Mouse (Mus musculus) liver, embryonic 14.5 days (tissue): ENCODE measurements at regions not wholly inside any gene's neighbourhood (a gene's known extent, or its start where the extent isn't known, plus 50 kb on each side); places are given as distances from the start of the nearest gene placed in this dataset.

Source experiments
- ATAC-seq: fragments of 200-750 bp; cut with Nextera tagmentation; 2 replicates; pipeline ENCODE4 v1.8.0; 2017; ENCODE audit warnings: moderate number of reproducible peaks, mild to moderate bottlenecking, moderate library complexity; ENCODE audit not compliant: insufficient read depth
- DNase-seq, 3 experiments: peaks; one replicate each; pipeline ENCODE4 v3.0.0-alpha.2; 2012 to 2013; ENCODE audit warnings: low read depth in 3 of 3, low spot score in 3 of 3
- H3K27ac ChIP-seq: fragments of 300-500 bp; sonication (generic); 2 replicates; pipeline ENCODE4 v1.5.1; 2014; ENCODE audit warnings: moderate library complexity, mild to moderate bottlenecking, control low read depth, inconsistent platforms
- H3K27me3 ChIP-seq: fragments of 300-500 bp; sonication (generic); 2 replicates; pipeline ENCODE4 v1.6.1; 2014; ENCODE audit warnings: mild to moderate bottlenecking, low read length, moderate library complexity; ENCODE audit not compliant: control insufficient read depth, insufficient read depth
- H3K36me3 ChIP-seq: fragments of 300-500 bp; sonication (generic); replicated peaks from 2 replicates; pipeline ENCODE4 v1.6.1; 2014; ENCODE audit warnings: low read depth; ENCODE audit not compliant: control insufficient read depth, insufficient read depth
- H3K4me1 ChIP-seq, 2 experiments: fragments of 200-500 bp in 1 of 2; fragments of 300-500 bp in 1 of 2; sonication (generic) in 1 of 2; replicated peaks; 2 replicates each; pipeline ENCODE4 v1.6.1; 2012 to 2014; ENCODE audit warnings: antibody characterized with exemption in 1 of 2, inconsistent platforms in 1 of 2, low read length in 1 of 2; ENCODE audit not compliant: control insufficient read depth in 2 of 2, insufficient read depth in 2 of 2
- H3K4me2 ChIP-seq: fragments of 300-500 bp; sonication (generic); 2 replicates; pipeline ENCODE4 v1.6.1; 2014; ENCODE audit warnings: low read depth, mild to moderate bottlenecking, control low read depth, moderate library complexity
- H3K4me3 ChIP-seq, 2 experiments: fragments of 200-500 bp in 1 of 2; fragments of 300-500 bp in 1 of 2; sonication (generic) in 1 of 2; 2 replicates each; pipeline ENCODE4 v1.5.1; 2012 to 2014; ENCODE audit warnings: low read depth in 2 of 2, low read length in 2 of 2, mild to moderate bottlenecking in 2 of 2, control low read depth in 1 of 2, inconsistent platforms in 1 of 2, moderate library complexity in 1 of 2; ENCODE audit not compliant: insufficient read depth in 1 of 2
- H3K9ac ChIP-seq: fragments of 300-500 bp; sonication (generic); replicated peaks from 2 replicates; pipeline ENCODE4 v1.6.1; 2014; ENCODE audit warnings: mild to moderate bottlenecking, control low read depth, moderate library complexity
- H3K9me3 ChIP-seq: fragments of 300-500 bp; sonication (generic); 2 replicates; pipeline ENCODE4 v1.6.1; 2016; ENCODE audit warnings: low read length, mixed read lengths; ENCODE audit not compliant: control insufficient read depth
- CTCF ChIP-seq: IDR thresholded peaks from 2 replicates; pipeline ENCODE4 v1.5.1; 2016; ENCODE audit warnings: antibody characterized with exemption, low read depth, control low read depth
- EP300 ChIP-seq: IDR thresholded peaks from 2 replicates; pipeline ENCODE4 v1.6.1; 2016; ENCODE audit warnings: antibody characterized with exemption, low read depth
- WGBS: fragments of 180-500 bp; shearing (Covaris S2); extraction: QIAGEN DNeasy Blood & Tissue Kit; methylation state at CpG from one replicate; pipeline ENCODE4 v1.1.7; 2014; ENCODE audit not compliant: insufficient replicate concordance; 5-methylcytosine and 5-hydroxymethylcytosine counted together

DNA sequence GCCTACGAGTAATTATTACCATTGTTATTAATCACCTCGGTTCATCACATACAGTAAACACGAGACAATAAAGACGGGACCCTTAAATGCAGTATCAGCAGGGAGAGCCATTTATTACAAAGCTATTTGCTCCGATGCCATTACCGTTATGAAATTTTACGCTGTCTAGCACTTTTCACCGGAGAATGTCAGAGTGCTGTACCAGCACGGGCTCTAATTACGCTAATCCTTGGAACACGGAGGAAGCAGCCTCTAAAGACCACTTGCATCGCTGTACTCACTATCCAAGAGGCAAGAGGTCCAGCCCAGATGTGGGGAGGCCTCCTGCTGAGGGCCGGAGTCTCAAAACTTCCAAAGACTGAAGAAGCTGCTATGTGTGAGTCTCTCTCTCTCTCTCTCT lies 79.2 kb upstream of the Jarid2 start:
- WGBS = 63% methylated on average over 13 of the region's 13 CpGs

DNA sequence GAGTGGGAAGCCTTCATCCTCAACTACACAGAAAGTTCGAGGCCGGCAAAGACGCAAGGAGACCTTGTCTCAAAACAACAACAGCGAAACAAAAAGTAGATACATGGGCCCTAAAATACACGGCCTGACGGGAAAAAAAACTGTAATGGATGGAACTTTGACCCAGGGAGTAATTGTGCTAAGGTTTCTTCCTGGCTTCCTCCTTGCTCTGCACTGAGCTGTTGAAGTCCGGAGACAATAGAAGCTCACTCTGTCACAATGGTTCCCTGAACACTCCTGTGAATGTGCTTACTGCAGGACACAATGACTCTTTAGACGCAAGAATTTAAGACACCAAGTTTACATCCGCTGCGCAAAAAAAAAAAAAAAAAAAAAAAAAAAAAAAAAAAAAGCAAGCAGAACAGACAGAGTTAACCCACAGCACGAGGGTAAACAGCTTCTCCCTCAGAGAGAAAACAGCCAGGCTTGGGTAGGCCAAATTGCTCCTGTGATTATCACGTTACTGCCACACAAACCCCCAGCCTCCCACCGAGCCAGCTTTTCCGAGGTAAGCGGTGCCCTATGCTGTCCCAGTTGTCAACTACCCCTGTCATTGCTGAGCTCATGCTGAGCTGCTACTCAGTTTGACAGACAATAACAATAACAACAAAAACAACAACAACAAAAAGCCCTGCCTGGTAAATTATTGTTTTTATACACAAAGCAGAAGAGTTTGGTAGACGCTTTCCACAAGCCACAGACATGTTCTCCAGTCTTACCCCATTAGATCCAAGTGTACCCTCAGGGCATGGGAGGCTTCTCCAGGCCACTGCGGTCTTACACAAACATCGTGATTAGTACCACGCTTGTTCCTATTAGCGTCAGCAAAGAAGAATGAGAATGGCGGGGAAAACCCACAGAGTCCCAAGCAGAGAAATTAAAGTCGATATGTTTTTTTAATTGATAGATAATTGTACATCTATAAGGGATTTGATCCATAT lies 77.7 kb upstream of the Jarid2 start:
- Histone ChIP-seq H3K27ac (no peak overlapping the region), H3K36me3 (no peaks in the 10 kb centered on the region), H3K4me1 (peaks cover 0 to 7% of the 10 kb centered on the region in 2 experiments; a peak in 1 of 4 replicates), H3K9ac (no peak overlapping the region), H3K4me3 (no peak overlapping the region), H3K9me3 (no peaks in the 10 kb centered on the region), H3K27me3 (no peaks in the 10 kb centered on the region), H3K4me2 (no peak overlapping the region)
- WGBS = 50% methylated on average over 22 of the region's 22 CpGs
- ATAC-seq (no peak), DNase-seq (no peak)
- TF ChIP-seq CTCF (no peak), EP300 (no peak)

More for the DNA sequence above, 79.2 kb upstream of the Jarid2 start:
- TF ChIP-seq EP300 (no peak), CTCF (no peak)
- no peak for ATAC-seq
- H3K4me3 ChIP-seq = no peak overlapping the region
- H3K27ac ChIP-seq = no peak overlapping the region
- no peaks in the 10 kb centered on the region for H3K9me3 ChIP-seq
- DNase-seq = no peak
- no peaks in the 10 kb centered on the region for H3K36me3 ChIP-seq
- no peak overlapping the region for H3K4me2 ChIP-seq
- H3K27me3 ChIP-seq = no peaks in the 10 kb centered on the region
- no peak overlapping the region for H3K9ac ChIP-seq
- peaks cover 0 to 7% of the 10 kb centered on the region in 2 experiments; a peak in 1 of 4 replicates for H3K4me1 ChIP-seq

DNA sequence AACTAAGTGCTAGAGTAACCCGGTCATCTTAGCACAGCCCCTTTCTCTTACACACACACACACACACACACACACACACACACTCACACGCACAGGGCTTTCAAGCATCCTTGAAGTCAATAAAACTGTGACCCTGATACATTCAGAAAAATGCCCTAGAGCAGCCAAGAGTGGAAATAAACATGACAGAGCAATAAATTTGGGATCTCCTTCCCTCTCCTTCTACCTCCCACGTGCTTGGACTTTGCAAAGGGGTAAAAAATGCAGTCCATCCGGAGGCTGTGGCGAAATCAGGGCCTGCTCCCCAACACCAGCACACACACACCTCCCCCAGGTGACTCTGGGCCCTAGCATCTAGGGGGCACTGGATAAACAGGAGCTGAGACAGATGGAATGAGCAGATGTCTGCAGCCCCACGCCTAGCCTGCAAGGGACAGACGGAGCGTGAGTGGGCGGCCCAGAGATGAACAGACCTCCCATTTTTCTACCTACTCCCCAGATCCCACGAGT lies 71.3 kb upstream of the Jarid2 start:
- peaks cover 20 to 25% of the 10 kb centered on the region in 2 experiments for H3K4me1 ChIP-seq
- no peaks in the 10 kb centered on the region for H3K27me3 ChIP-seq
- 55% methylated on average over 10 of the region's 10 CpGs for WGBS
- H3K4me2 ChIP-seq = no peak overlapping the region
- no peak overlapping the region for H3K9ac ChIP-seq
- no peak for DNase-seq
- ATAC-seq = no peak
- H3K36me3 ChIP-seq = no peaks in the 10 kb centered on the region
- no peak overlapping the region for H3K4me3 ChIP-seq
- no peak for TF ChIP-seq CTCF
- H3K27ac ChIP-seq = no peak overlapping the region
- no peaks in the 10 kb centered on the region for H3K9me3 ChIP-seq

DNA sequence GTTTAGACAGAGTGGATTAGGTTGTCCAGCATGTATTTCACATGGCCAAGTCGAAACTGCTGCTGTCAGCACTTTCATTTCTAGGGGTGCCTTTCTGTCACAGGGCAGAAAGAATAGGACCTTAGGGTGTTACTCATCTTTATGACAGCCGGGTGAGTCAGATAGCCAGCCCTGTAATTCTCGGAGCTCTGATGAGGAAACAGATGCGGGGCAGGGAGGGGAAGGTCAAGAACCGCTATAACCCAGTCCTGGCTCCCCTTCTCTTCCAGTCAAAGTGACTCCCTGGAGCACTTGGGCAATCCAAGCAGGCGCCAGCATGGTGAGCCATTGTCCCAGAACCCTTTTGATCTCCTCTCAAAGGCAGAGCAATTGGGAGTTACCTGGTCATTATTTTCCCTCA lies 69.4 kb upstream of the Jarid2 start:
- WGBS = 29% methylated on average over 6 of the region's 6 CpGs
- TF ChIP-seq CTCF = no peak
- no peak for TF ChIP-seq EP300
- no peaks in the 10 kb centered on the region for H3K9me3 ChIP-seq
- peak in 2 of 3 experiments; percentile 24 to 58 for DNase-seq
- H3K27me3 ChIP-seq = no peaks in the 10 kb centered on the region
- H3K4me2 ChIP-seq = peak overlapping the region; percentile 34
- H3K27ac ChIP-seq = no peak overlapping the region
- H3K9ac ChIP-seq = 0 out of 2 replicates have a peak overlapping the region, but pooled peaks have one; percentile 7
- H3K4me1 ChIP-seq = peaks cover 32 to 37% of the 10 kb centered on the region in 2 experiments
- H3K36me3 ChIP-seq = no peaks in the 10 kb centered on the region
- ATAC-seq = no peak
- H3K4me3 ChIP-seq = no peak overlapping the region

DNA sequence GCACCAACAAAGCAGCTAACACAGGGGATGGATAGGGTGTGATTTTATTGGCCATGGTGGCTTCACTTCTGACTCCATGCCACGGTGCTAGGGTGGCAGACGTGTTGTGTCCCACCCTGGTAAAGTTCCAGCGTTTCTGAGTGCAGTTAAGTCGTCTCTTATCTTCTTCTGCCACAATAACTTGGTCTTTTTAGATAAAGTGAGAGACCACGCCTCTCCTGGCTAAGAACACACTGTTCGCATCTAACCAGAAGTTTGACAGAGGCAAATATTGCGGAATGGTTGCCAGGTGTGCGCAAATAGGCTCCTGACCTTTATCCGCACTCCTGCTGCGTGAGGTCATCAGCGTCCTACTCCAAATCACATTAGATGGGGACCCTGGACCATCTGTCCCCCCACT lies 66.2 kb upstream of the Jarid2 start:
- H3K4me3 ChIP-seq = peak overlapping the region; percentile 17; a peak in 2 of 4 replicates
- peak overlapping the region; percentile 50 for H3K9ac ChIP-seq

More for the DNA sequence above, 66.2 kb upstream of the Jarid2 start:
- no peaks in the 10 kb centered on the region for H3K9me3 ChIP-seq
- peak overlapping the region; percentile 65 for H3K4me2 ChIP-seq
- 9% methylated on average over 11 of the region's 11 CpGs for WGBS
- H3K27me3 ChIP-seq = no peaks in the 10 kb centered on the region
- peaks cover 32 to 37% of the 10 kb centered on the region in 2 experiments for H3K4me1 ChIP-seq
- peak; percentile 93 for ATAC-seq
- TF ChIP-seq CTCF = 0 out of 2 replicates have a peak, but pooled peaks have one; percentile 10
- TF ChIP-seq EP300 = peak; percentile 97
- no peaks in the 10 kb centered on the region for H3K36me3 ChIP-seq
- peak overlapping the region; percentile 33 for H3K27ac ChIP-seq
- DNase-seq = peak; percentile 88 to 96 (median 94)
